Mouse (Mus musculus) layer of hippocampus, adult 18-20 months (tissue): ENCODE measurements around the gene Pex5l. TPM values are rescaled to one million over a fixed set of nuclear protein-coding genes. Genes with fewer than 3 reads are reported as not detected.
A peak's percentile ranks its signal among the peaks of the same experiment; 100 is the strongest.

ENCODE experiments used
- DNase-seq, 2 experiments: peaks; one replicate each; pipeline ENCODE4 v3.0.0; 2022; ENCODE audit warnings: low spot score in 2 of 2
- total RNA-seq, 2 experiments: library from RNA; stranded (reverse); gene quantifications; 2 replicates each; pipeline ENCODE4 v1.2.3; 2021

Gene Pex5l
- total RNA-seq, 2 experiments from 2014 or later: 317 to 335 TPM

GRCm38 (mm10) chr3:32951382-32951781 is 191.7 kb downstream of the Pex5l start:
- no peak for DNase-seq

- DNase-seq: no peak
These were observed 195.6 kb downstream of the Pex5l start for GRCm38 (mm10) chr3:32947486-32947885.

- no peak for DNase-seq
These were observed 203.1 kb downstream of the Pex5l start for GRCm38 (mm10) chr3:32939802-32940501.

- no peak for DNase-seq
These were observed 218.9 kb downstream of the Pex5l start for GRCm38 (mm10) chr3:32924168-32924567.

GRCm38 (mm10) chr3:32910071-32910551 is 232.9 kb downstream of the Pex5l start:
- DNase-seq: peak; percentile 22 to 83

GRCm38 (mm10) chr3:32908400-32908799 is 234.6 kb downstream of the Pex5l start:
- no peak for DNase-seq

GRCm38 (mm10) chr3:32905850-32906779 is 236.9 kb downstream of the Pex5l start:
- no peak for DNase-seq

- no peak for DNase-seq
These were observed 238.4 kb downstream of the Pex5l start for GRCm38 (mm10) chr3:32904599-32904998.

GRCm38 (mm10) chr3:32903462-32903861 is 239.6 kb downstream of the Pex5l start:
- no peak for DNase-seq
